Mouse (Mus musculus) forebrain, embryonic 15.5 days (tissue): Measurements from ENCODE around the gene Dnmt3a. TPM values are rescaled to one million over a fixed set of nuclear protein-coding genes. Genes with fewer than 3 reads are reported as not detected.

Experiments
- ATAC-seq: fragments of 200-750 bp; cut with Nextera tagmentation; replicated peaks from 2 replicates; pipeline ENCODE4 v1.8.0; 2017; ENCODE audit warnings: mild to moderate bottlenecking, moderate TSS enrichment, moderate library complexity
- H3K27ac ChIP-seq: fragments of 300-500 bp; sonication (generic); replicated peaks from 2 replicates; pipeline ENCODE4 v1.5.1; 2015; ENCODE audit warnings: mild to moderate bottlenecking, inconsistent platforms
- H3K27me3 ChIP-seq: fragments of 300-500 bp; sonication (generic); 2 replicates; pipeline ENCODE4 v1.6.1; 2015; ENCODE audit warnings: inconsistent platforms
- H3K36me3 ChIP-seq: fragments of 300-500 bp; sonication (generic); 2 replicates; pipeline ENCODE4 v1.6.1; 2015; ENCODE audit warnings: mild to moderate bottlenecking, inconsistent platforms
- H3K4me1 ChIP-seq: fragments of 300-500 bp; sonication (generic); 2 replicates; pipeline ENCODE4 v1.6.1; 2015; ENCODE audit warnings: inconsistent platforms
- H3K4me2 ChIP-seq: fragments of 300-500 bp; sonication (generic); replicated peaks from 2 replicates; pipeline ENCODE4 v1.6.1; 2015; ENCODE audit warnings: mild to moderate bottlenecking, inconsistent platforms
- H3K4me3 ChIP-seq: fragments of 300-500 bp; sonication (generic); 2 replicates; pipeline ENCODE4 v1.5.1; 2015; ENCODE audit warnings: mild to moderate bottlenecking, inconsistent platforms
- H3K9ac ChIP-seq: fragments of 300-500 bp; sonication (generic); replicated peaks from 2 replicates; pipeline ENCODE4 v1.6.1; 2015; ENCODE audit warnings: mild to moderate bottlenecking, inconsistent platforms
- H3K9me3 ChIP-seq: fragments of 300-500 bp; sonication (generic); 2 replicates; pipeline ENCODE4 v1.6.1; 2016; ENCODE audit warnings: inconsistent platforms
- WGBS: fragments of 180-500 bp; shearing (Covaris S2); methylation state at CpG from one replicate; pipeline ENCODE4 v1.1.7; 2015; ENCODE audit warnings: mixed read lengths; 5-methylcytosine and 5-hydroxymethylcytosine counted together
- polyA plus RNA-seq: library from polyadenylated mRNA; unstranded; fragments of >200 nt; fragmentation: Nextera tagmentation; extraction: Ambion mirVana; gene quantifications from 2 replicates; pipeline ENCODE4 v1.2.1, GENCODE M21; 2015

The Dnmt3a gene
- polyA plus RNA-seq, 1 experiment from 2014 or later, result 95.4 TPM

GRCm38 (mm10) chr12:3890753-3891751 is 85.2 kb downstream of the Dnmt3a start:
- 4% methylated on average over 35 of the region's 45 CpGs for WGBS
- H3K4me1 ChIP-seq, result peaks cover 81% of the 10 kb centered on the region
- peak overlapping the region; percentile 51 for H3K4me3 ChIP-seq

GRCm38 (mm10) chr12:3891779-3892239 is 86.0 kb downstream of the Dnmt3a start:
- Histone ChIP-seq H3K4me3 (peak overlapping the region; percentile 51), H3K27ac (peak overlapping the region; percentile 79), H3K9me3 (no peaks in the 10 kb centered on the region), H3K9ac (peak overlapping the region; percentile 56), H3K4me1 (peaks cover 74% of the 10 kb centered on the region), H3K27me3 (no peaks in the 10 kb centered on the region), H3K36me3 (peaks cover 14% of the 10 kb centered on the region), H3K4me2 (peak overlapping the region; percentile 83)
- under 1% methylated on average over 18 of the region's 18 CpGs for WGBS
- peak; percentile 25 for ATAC-seq

More at GRCm38 (mm10) chr12:3890753-3891751, 85.2 kb downstream of the Dnmt3a start:
- no peaks in the 10 kb centered on the region for H3K27me3 ChIP-seq
- peak overlapping the region; percentile 56 for H3K9ac ChIP-seq
- peak overlapping the region; percentile 83 for H3K4me2 ChIP-seq
- peak; percentile 36 for ATAC-seq
- peak overlapping the region; percentile 79 for H3K27ac ChIP-seq
- peaks cover 6% of the 10 kb centered on the region for H3K36me3 ChIP-seq
- H3K9me3 ChIP-seq, result no peaks in the 10 kb centered on the region

- H3K27me3 ChIP-seq, result no peaks in the 10 kb centered on the region
- H3K4me1 ChIP-seq, result peaks cover 67% of the 10 kb centered on the region
- H3K9me3 ChIP-seq, result no peaks in the 10 kb centered on the region
- 5% methylated on average over 15 of the region's 15 CpGs for WGBS
- peak overlapping the region; percentile 56 for H3K9ac ChIP-seq
- H3K4me2 ChIP-seq, result peak overlapping the region; percentile 83
- ATAC-seq, result peak; percentile 55
- H3K27ac ChIP-seq, result peak overlapping the region; percentile 79
- H3K36me3 ChIP-seq, result peaks cover 20% of the 10 kb centered on the region
- peak overlapping the region; percentile 51 for H3K4me3 ChIP-seq
These were observed 86.6 kb downstream of the Dnmt3a start for GRCm38 (mm10) chr12:3892240-3893059.

- peak overlapping the region; percentile 56; the same call in 1 of the 2 replicates for H3K9ac ChIP-seq
- H3K4me2 ChIP-seq, result peak overlapping the region; percentile 83
- peaks cover 58% of the 10 kb centered on the region for H3K4me1 ChIP-seq
- H3K27me3 ChIP-seq, result no peaks in the 10 kb centered on the region
- ATAC-seq, result no peak
- H3K27ac ChIP-seq, result peak overlapping the region; percentile 79
- H3K9me3 ChIP-seq, result no peaks in the 10 kb centered on the region
- H3K4me3 ChIP-seq, result peak overlapping the region; percentile 51
- WGBS, result 47% methylated on average over 6 of the region's 6 CpGs
- peaks cover 28% of the 10 kb centered on the region for H3K36me3 ChIP-seq
These were observed 87.5 kb downstream of the Dnmt3a start for GRCm38 (mm10) chr12:3893335-3893734.

- Histone ChIP-seq H3K27ac (no peak overlapping the region), H3K9me3 (no peaks in the 10 kb centered on the region), H3K27me3 (no peaks in the 10 kb centered on the region), H3K4me3 (no peak overlapping the region), H3K9ac (no peak overlapping the region), H3K36me3 (peaks cover 38% of the 10 kb centered on the region), H3K4me2 (no peak overlapping the region), H3K4me1 (peaks cover 46% of the 10 kb centered on the region)
- 51% methylated on average over 7 of the region's 7 CpGs for WGBS
- no peak for ATAC-seq
These were observed 88.7 kb downstream of the Dnmt3a start for GRCm38 (mm10) chr12:3894525-3894924.

GRCm38 (mm10) chr12:3897057-3897545 is 91.3 kb downstream of the Dnmt3a start:
- no peaks in the 10 kb centered on the region for H3K27me3 ChIP-seq
- 93% methylated on average over 9 of the region's 9 CpGs for WGBS
- H3K36me3 ChIP-seq, result peaks cover 59% of the 10 kb centered on the region
- no peak overlapping the region for H3K4me2 ChIP-seq
- no peaks in the 10 kb centered on the region for H3K9me3 ChIP-seq
- no peak overlapping the region for H3K4me3 ChIP-seq
- ATAC-seq, result no peak
- no peak overlapping the region for H3K27ac ChIP-seq
- H3K4me1 ChIP-seq, result peaks cover 24% of the 10 kb centered on the region
- H3K9ac ChIP-seq, result no peak overlapping the region

- WGBS, result 88% methylated on average over 2 of the region's 2 CpGs
- H3K9ac ChIP-seq, result no peak overlapping the region
These were observed 93.0 kb downstream of the Dnmt3a start for GRCm38 (mm10) chr12:3898811-3899210.

GRCm38 (mm10) chr12:3905436-3905835 is 99.6 kb downstream of the Dnmt3a start:
- Histone ChIP-seq H3K9ac (no peak overlapping the region), H3K4me1 (no peaks in the 10 kb centered on the region), H3K27me3 (no peaks in the 10 kb centered on the region), H3K9me3 (no peaks in the 10 kb centered on the region), H3K36me3 (peaks cover 78% of the 10 kb centered on the region), H3K27ac (no peak overlapping the region), H3K4me2 (no peak overlapping the region), H3K4me3 (no peak overlapping the region)
- no peak for ATAC-seq
- WGBS, result 94% methylated on average over 9 of the region's 9 CpGs

More at GRCm38 (mm10) chr12:3898811-3899210, 93.0 kb downstream of the Dnmt3a start:
- H3K4me3 ChIP-seq, result no peak overlapping the region
- H3K36me3 ChIP-seq, result peaks cover 72% of the 10 kb centered on the region
- no peak overlapping the region for H3K27ac ChIP-seq
- H3K4me1 ChIP-seq, result peaks cover 7% of the 10 kb centered on the region; the same call in 1 of the 2 replicates
- H3K4me2 ChIP-seq, result no peak overlapping the region
- no peak for ATAC-seq
- no peaks in the 10 kb centered on the region for H3K9me3 ChIP-seq
- no peaks in the 10 kb centered on the region for H3K27me3 ChIP-seq

GRCm38 (mm10) chr12:3906308-3906707 is 100.5 kb downstream of the Dnmt3a start:
- H3K9ac ChIP-seq, result no peak overlapping the region
- no peak overlapping the region for H3K4me2 ChIP-seq
- H3K4me3 ChIP-seq, result no peak overlapping the region
- peaks cover 76% of the 10 kb centered on the region for H3K36me3 ChIP-seq
- no peaks in the 10 kb centered on the region for H3K27me3 ChIP-seq
- H3K9me3 ChIP-seq, result no peaks in the 10 kb centered on the region
- H3K4me1 ChIP-seq, result no peaks in the 10 kb centered on the region
- no peak for ATAC-seq
- no peak overlapping the region for H3K27ac ChIP-seq

GRCm38 (mm10) chr12:3907008-3907407 is 101.2 kb downstream of the Dnmt3a start:
- Histone ChIP-seq H3K36me3 (peaks cover 69% of the 10 kb centered on the region), H3K4me3 (no peak overlapping the region), H3K4me2 (no peak overlapping the region), H3K9me3 (no peaks in the 10 kb centered on the region), H3K27ac (no peak overlapping the region), H3K9ac (no peak overlapping the region), H3K4me1 (no peaks in the 10 kb centered on the region), H3K27me3 (no peaks in the 10 kb centered on the region)
- 77% methylated on average over 4 of the region's 4 CpGs for WGBS
- ATAC-seq, result no peak

- ATAC-seq, result no peak
- Histone ChIP-seq H3K4me2 (no peak overlapping the region), H3K4me3 (no peak overlapping the region), H3K4me1 (no peaks in the 10 kb centered on the region), H3K27me3 (no peaks in the 10 kb centered on the region), H3K27ac (no peak overlapping the region), H3K9me3 (no peaks in the 10 kb centered on the region), H3K9ac (no peak overlapping the region), H3K36me3 (peaks cover 65% of the 10 kb centered on the region)
- WGBS, result 70% methylated on average over 13 of the region's 13 CpGs
These were observed 101.6 kb downstream of the Dnmt3a start for GRCm38 (mm10) chr12:3907418-3907817.
